Mouse (Mus musculus) MEL (cell line): ENCODE results near the gene Gm20388. TPM values are rescaled to one million over a fixed set of nuclear protein-coding genes. Genes with fewer than 3 reads are reported as not detected.

Experiments used
- DNase-seq: peaks from one replicate; pipeline ENCODE4 v3.0.0; 2011; ENCODE audit warnings: low read depth, low spot score
- H3K27ac ChIP-seq: 2 replicates; pipeline ENCODE4 v1.5.1; 2012; ENCODE audit warnings: low read depth, mild to moderate bottlenecking, control low read depth, low read length, moderate library complexity; ENCODE audit not compliant: control insufficient read depth
- H3K27me3 ChIP-seq, 2 experiments: fragments of 150-350 bp in 1 of 2; sonication (generic) in 1 of 2; 2 replicates each; pipeline ENCODE4 v1.6.1; 2012; ENCODE audit warnings: low read length in 2 of 2, mild to moderate bottlenecking in 2 of 2, improper control_type of control experiment in 1 of 2, moderate library complexity in 1 of 2; ENCODE audit not compliant: insufficient read depth in 2 of 2, control insufficient read depth in 1 of 2
- H3K36me3 ChIP-seq, 2 experiments: 2 replicates each; pipeline ENCODE4 v1.6.1; 2012 to 2014; ENCODE audit warnings: low read length in 2 of 2, improper control_type of control experiment in 1 of 2, inconsistent platforms in 1 of 2, mild to moderate bottlenecking in 1 of 2; ENCODE audit not compliant: insufficient read depth in 2 of 2, control insufficient read depth in 1 of 2
- H3K4me1 ChIP-seq, 2 experiments: fragments of 150-350 bp in 1 of 2; sonication (generic) in 1 of 2; 2 replicates each; pipeline ENCODE4 v1.6.1; 2012; ENCODE audit warnings: low read length in 2 of 2, improper control_type of control experiment in 1 of 2, mild to moderate bottlenecking in 1 of 2; ENCODE audit not compliant: insufficient read depth in 2 of 2, control insufficient read depth in 1 of 2
- H3K4me3 ChIP-seq, 2 experiments: fragments of 150-350 bp in 1 of 2; sonication (generic) in 1 of 2; 2 replicates each; pipeline ENCODE4 v1.5.1; 2012; ENCODE audit warnings: low read depth in 2 of 2, low read length in 2 of 2, mild to moderate bottlenecking in 2 of 2, moderate library complexity in 2 of 2, control low read depth in 1 of 2, improper control_type of control experiment in 1 of 2; ENCODE audit not compliant: control insufficient read depth in 1 of 2, insufficient read depth in 1 of 2
- H3K79me2 ChIP-seq: 2 replicates; pipeline ENCODE4 v1.6.1; 2012; ENCODE audit warnings: mild to moderate bottlenecking, low read length, moderate library complexity; ENCODE audit not compliant: control insufficient read depth, poor library complexity, insufficient read depth
- H3K9ac ChIP-seq: 2 replicates; pipeline ENCODE4 v1.6.1; 2012; ENCODE audit warnings: low read depth, mild to moderate bottlenecking, control low read depth, low read length, moderate library complexity; ENCODE audit not compliant: control insufficient read depth, poor library complexity, severe bottlenecking
- H3K9me3 ChIP-seq: fragments of 150-350 bp; sonication (generic); replicated peaks from 2 replicates; pipeline ENCODE4 v1.6.1; 2012; ENCODE audit warnings: mild to moderate bottlenecking, low read length, improper control_type of control experiment, moderate library complexity; ENCODE audit not compliant: insufficient read depth
- CHD1 ChIP-seq: IDR thresholded peaks from 2 replicates; pipeline ENCODE4 v1.6.1; 2012; ENCODE audit warnings: low read depth, mild to moderate bottlenecking, inconsistent platforms, low read length, improper control_type of control experiment
- E2F4 ChIP-seq: IDR thresholded peaks from 2 replicates; pipeline ENCODE4 v1.6.1; 2011; ENCODE audit warnings: low read depth, low read length, improper control_type of control experiment, borderline replicate concordance
- ELF1 ChIP-seq: IDR thresholded peaks from 2 replicates; pipeline ENCODE4 v1.6.1; 2014; ENCODE audit warnings: low read depth, mild to moderate bottlenecking, inconsistent platforms, low read length, improper control_type of control experiment, moderate library complexity
- EP300 ChIP-seq, 2 experiments: IDR thresholded peaks; 2 replicates each; pipeline ENCODE4 v1.6.1; 2011; ENCODE audit warnings: improper control_type of control experiment in 2 of 2, low read length in 2 of 2, low read depth in 1 of 2, mild to moderate bottlenecking in 1 of 2
- ETS1 ChIP-seq: IDR thresholded peaks from 2 replicates; pipeline ENCODE4 v1.6.1; 2012; ENCODE audit warnings: low read depth, mild to moderate bottlenecking, inconsistent platforms, low read length, improper control_type of control experiment, moderate library complexity
- GABPA ChIP-seq: IDR thresholded peaks from 2 replicates; pipeline ENCODE4 v1.6.1; 2012; ENCODE audit warnings: low read depth, mild to moderate bottlenecking, inconsistent platforms, low read length, improper control_type of control experiment, moderate library complexity
- GATA1 ChIP-seq: IDR thresholded peaks from 2 replicates; pipeline ENCODE4 v1.6.1; 2011; ENCODE audit warnings: low read depth, low read length, improper control_type of control experiment
- MAFK ChIP-seq: IDR thresholded peaks from 2 replicates; pipeline ENCODE4 v1.6.1; 2011; ENCODE audit warnings: low read depth, mild to moderate bottlenecking, low read length, improper control_type of control experiment, borderline replicate concordance
- MAZ ChIP-seq: IDR thresholded peaks from 2 replicates; pipeline ENCODE4 v1.6.1; 2012; ENCODE audit warnings: low read depth, mild to moderate bottlenecking, inconsistent platforms, low read length, improper control_type of control experiment
- NRF1 ChIP-seq: IDR thresholded peaks from 2 replicates; pipeline ENCODE4 v1.6.1; 2014; ENCODE audit warnings: low read depth, mild to moderate bottlenecking, inconsistent platforms, low read length, improper control_type of control experiment, moderate library complexity; ENCODE audit not compliant: poor library complexity, insufficient read depth, severe bottlenecking
- TBP ChIP-seq: IDR thresholded peaks from 2 replicates; pipeline ENCODE4 v1.8.0; 2011; ENCODE audit warnings: low read depth, low read length, improper control_type of control experiment
- TCF12 ChIP-seq: IDR thresholded peaks from 2 replicates; pipeline ENCODE4 v1.6.1; 2014; ENCODE audit warnings: low read depth, mild to moderate bottlenecking, inconsistent platforms, low read length, improper control_type of control experiment, moderate library complexity
- UBTF ChIP-seq: IDR thresholded peaks from 2 replicates; pipeline ENCODE4 v1.6.1; 2012; ENCODE audit warnings: low read depth, mild to moderate bottlenecking, inconsistent platforms, low read length, improper control_type of control experiment, moderate library complexity, borderline replicate concordance; ENCODE audit not compliant: insufficient read depth
- USF1 ChIP-seq: IDR thresholded peaks from 2 replicates; pipeline ENCODE4 v1.6.1; 2014; ENCODE audit warnings: low read depth, mild to moderate bottlenecking, inconsistent platforms, low read length, improper control_type of control experiment, moderate library complexity
- USF2 ChIP-seq, 2 experiments: IDR thresholded peaks; 2 replicates each; pipeline ENCODE4 v1.6.1; 2011 to 2012; ENCODE audit warnings: improper control_type of control experiment in 2 of 2, low read length in 2 of 2, borderline replicate concordance in 1 of 2, inconsistent platforms in 1 of 2, low read depth in 1 of 2, mild to moderate bottlenecking in 1 of 2; ENCODE audit not compliant: insufficient read depth in 1 of 2
- ZC3H11A ChIP-seq: IDR thresholded peaks from 2 replicates; pipeline ENCODE4 v1.6.1; 2012; ENCODE audit warnings: low read depth, mild to moderate bottlenecking, inconsistent platforms, low read length, improper control_type of control experiment
- polyA plus RNA-seq, 2 experiments: library from polyadenylated mRNA; stranded (reverse) in 1 of 2; unstranded in 1 of 2; fragments of >175 nt in 1 of 2; fragments of >200 nt in 1 of 2; gene quantifications; 2 replicates each; pipeline versions ENCODE4 v1.2.1 to v1.2.4; 2012; ENCODE audit warnings: low replicate concordance in 2 of 2, low read depth in 1 of 2; ENCODE audit not compliant: insufficient read length in 2 of 2, insufficient read depth in 1 of 2, missing spikeins in 1 of 2
- total RNA-seq: library from RNA; depleted of rRNA; stranded (reverse); fragments of 300-350 nt; gene quantifications from 2 replicates; pipeline ENCODE4 v1.2.3, GENCODE M21; 2012

The Gm20388 gene
- total and polyA plus RNA-seq, 3 experiments: 11.1 to 17.8 TPM; not detected in 1

DNA sequence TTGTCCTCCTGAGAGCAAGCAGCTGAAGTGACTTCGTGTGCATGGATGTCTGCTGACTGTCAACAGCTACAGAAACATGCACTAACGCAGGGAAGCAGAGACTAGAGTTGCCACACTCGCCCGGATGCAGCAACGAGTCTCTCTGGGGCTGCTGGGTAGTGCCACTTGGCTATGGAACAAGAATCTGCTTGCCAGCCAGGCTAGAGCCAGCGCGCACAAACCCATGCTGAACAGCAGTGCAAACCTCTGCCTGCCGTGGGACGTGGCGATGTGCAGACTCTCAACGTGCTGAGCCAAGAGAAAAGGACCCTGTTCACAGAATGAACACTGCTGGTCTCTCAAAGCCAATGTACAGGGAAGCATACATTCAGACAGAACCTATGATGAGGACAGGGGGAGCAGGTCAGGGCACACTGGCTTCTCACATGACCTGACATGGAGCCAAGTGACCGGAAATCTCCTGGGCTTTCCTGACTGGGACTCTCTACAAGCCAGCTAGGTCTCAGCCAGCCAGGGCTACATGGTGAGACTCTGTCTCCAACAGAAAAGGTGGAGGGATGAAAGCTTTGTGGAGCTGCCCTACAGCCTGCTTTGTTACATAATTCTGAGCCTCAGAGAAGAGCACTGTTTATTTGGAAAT lies 1901.4 kb downstream of the Gm20388 start:
- no peak for TF ChIP-seq CHD1
- TF ChIP-seq ETS1: no peak
- no peak for TF ChIP-seq USF2 (IDR thresholded peaks at IDR 0.05; ENCODE audit: borderline replicate concordance in 1 of 2, insufficient read depth in 1 of 2, low read depth in 1 of 2, low read length in 2 of 2)
- TF ChIP-seq UBTF: no peak
- H3K4me1 ChIP-seq: no peaks in the 10 kb centered on the region
- H3K9ac ChIP-seq: no peak overlapping the region
- no peak overlapping the region for H3K27ac ChIP-seq
- no peaks in the 10 kb centered on the region for H3K9me3 ChIP-seq
- peaks cover 0 to 2% of the 10 kb centered on the region in 2 experiments; a peak in 2 of 4 replicates for H3K36me3 ChIP-seq
- no peak for DNase-seq
- no peaks in the 10 kb centered on the region for H3K79me2 ChIP-seq
- no peak overlapping the region for H3K4me3 ChIP-seq
- no peaks in the 10 kb centered on the region for H3K27me3 ChIP-seq

DNA sequence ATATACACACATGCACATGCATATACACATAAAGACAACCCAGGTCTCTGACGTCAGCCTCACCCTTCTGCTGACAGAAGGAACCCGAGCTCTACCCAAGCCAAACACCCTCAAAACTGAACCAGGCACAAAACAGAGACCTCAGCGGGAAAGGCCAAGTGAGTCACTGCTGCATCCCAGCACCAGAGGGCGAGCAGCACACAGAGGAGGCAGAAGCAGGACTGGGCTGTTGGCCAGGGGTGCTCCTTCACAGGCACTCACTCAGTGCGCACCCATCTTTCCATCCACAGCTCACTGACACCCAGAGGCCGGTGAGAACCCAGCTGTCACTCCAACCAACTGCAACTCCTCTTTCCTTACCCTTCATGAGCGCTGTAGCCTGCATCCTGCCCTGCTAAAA lies 1907.6 kb downstream of the Gm20388 start:
- no peak overlapping the region for H3K4me3 ChIP-seq
- no peaks in the 10 kb centered on the region for H3K4me1 ChIP-seq
- H3K27me3 ChIP-seq: no peaks in the 10 kb centered on the region
- no peak overlapping the region for H3K9ac ChIP-seq
- no peak overlapping the region for H3K27ac ChIP-seq
- H3K9me3 ChIP-seq: no peaks in the 10 kb centered on the region
- H3K36me3 ChIP-seq: no peaks in the 10 kb centered on the region; a peak in 2 of 4 replicates
- TF ChIP-seq MAFK (no peak), NRF1 (no peak), GABPA (no peak), ZC3H11A (no peak), TCF12 (no peak), GATA1 (no peak), MAZ (no peak), E2F4 (no peak), ELF1 (no peak), USF1 (no peak), USF2 (IDR thresholded peaks at IDR 0.05; ENCODE audit: borderline replicate concordance in 1 of 2, insufficient read depth in 1 of 2, low read depth in 1 of 2, low read length in 2 of 2) (no peak), EP300 (IDR thresholded peaks at IDR 0.05; ENCODE audit: low read depth in 1 of 2, low read length in 2 of 2) (no peak), TBP (no peak)
- H3K79me2 ChIP-seq: peaks cover 5% of the 10 kb centered on the region; the same call in 1 of the 2 replicates
- no peak for DNase-seq
